Mouse (Mus musculus) forebrain, embryonic 14.5 days (tissue): ENCODE results near the gene Rho. TPM values are rescaled to one million over a fixed set of nuclear protein-coding genes. Genes with fewer than 3 reads are reported as not detected.
A peak's percentile ranks its signal among the peaks of the same experiment; 100 is the strongest.

ENCODE experiments used
- ATAC-seq: fragments of 200-750 bp; cut with Nextera tagmentation; 2 replicates; pipeline ENCODE4 v1.8.0; 2017; ENCODE audit warnings: mild to moderate bottlenecking, moderate library complexity
- DNase-seq: peaks from one replicate; pipeline ENCODE4 v3.0.0-alpha.2; 2015; ENCODE audit warnings: low spot score
- H3K27ac ChIP-seq: fragments of 300-500 bp; sonication (generic); 2 replicates; pipeline ENCODE4 v1.5.1; 2014; ENCODE audit warnings: low read depth, mild to moderate bottlenecking, control low read depth, low read length, moderate library complexity
- H3K27me3 ChIP-seq: fragments of 300-500 bp; sonication (generic); replicated peaks from 2 replicates; pipeline ENCODE4 v1.6.1; 2014; ENCODE audit warnings: low read length, control low read depth, mixed read lengths; ENCODE audit not compliant: control insufficient read depth, insufficient read depth
- H3K36me3 ChIP-seq: fragments of 300-500 bp; sonication (generic); 2 replicates; pipeline ENCODE4 v1.6.1; 2014; ENCODE audit warnings: low read length, control low read depth; ENCODE audit not compliant: control insufficient read depth, insufficient read depth
- H3K4me1 ChIP-seq: fragments of 300-500 bp; sonication (generic); 2 replicates; pipeline ENCODE4 v1.6.1; 2014; ENCODE audit warnings: antibody characterized with exemption, low read length, control low read depth; ENCODE audit not compliant: control insufficient read depth, insufficient read depth
- H3K4me2 ChIP-seq: fragments of 300-500 bp; sonication (generic); 2 replicates; pipeline ENCODE4 v1.6.1; 2014; ENCODE audit warnings: mild to moderate bottlenecking, control low read depth, low read length
- H3K4me3 ChIP-seq: fragments of 300-500 bp; sonication (generic); 2 replicates; pipeline ENCODE4 v1.5.1; 2014; ENCODE audit warnings: low read depth, low read length, control low read depth
- H3K9ac ChIP-seq: fragments of 300-500 bp; sonication (generic); 2 replicates; pipeline ENCODE4 v1.6.1; 2014; ENCODE audit warnings: mild to moderate bottlenecking, low read length, control low read depth, moderate library complexity
- H3K9me3 ChIP-seq: fragments of 300-500 bp; sonication (generic); replicated peaks from 2 replicates; pipeline ENCODE4 v1.6.1; 2016; ENCODE audit warnings: low read length, control low read depth, mixed read lengths; ENCODE audit not compliant: control insufficient read depth
- WGBS: fragments of 180-500 bp; shearing (Covaris S2); extraction: QIAGEN DNeasy Blood & Tissue Kit; methylation state at CpG from one replicate; pipeline ENCODE4 v1.1.7; 2014; 5-methylcytosine and 5-hydroxymethylcytosine counted together
- polyA plus RNA-seq: library from polyadenylated mRNA; unstranded; fragments of >200 nt; fragmentation: Nextera tagmentation; extraction: Ambion mirVana; gene quantifications from 2 replicates; pipeline ENCODE4 v1.2.1, GENCODE M21; 2014

The Rho gene
- polyA plus RNA-seq, 1 experiment from 2014 or later: 0.19 TPM

- Histone ChIP-seq H3K27ac (no peak overlapping the region), H3K36me3 (no peaks in the 10 kb centered on the region), H3K9ac (peak overlapping the region; percentile 25; the same call in 1 of the 2 replicates), H3K4me3 (no peak overlapping the region), H3K9me3 (no peaks in the 10 kb centered on the region), H3K27me3 (no peaks in the 10 kb centered on the region), H3K4me1 (peaks cover 2% of the 10 kb centered on the region; the same call in 1 of the 2 replicates), H3K4me2 (no peak overlapping the region)
- ATAC-seq (no peak), DNase-seq (no peak)
- WGBS: 77% methylated on average over 9 of the region's 9 CpGs
Observed at GRCm38 (mm10) chr6:115985622-115986021, 54.1 kb downstream of the Rho start.

GRCm38 (mm10) chr6:115986472-115987095, 55.0 kb downstream of the Rho start:
- 47% methylated on average over 12 of the region's 12 CpGs for WGBS
- ATAC-seq: no peak
- H3K4me2 ChIP-seq: no peak overlapping the region

GRCm38 (mm10) chr6:115987096-115987747, 55.7 kb downstream of the Rho start:
- no peak overlapping the region for H3K4me3 ChIP-seq
- H3K27ac ChIP-seq: no peak overlapping the region
- peaks cover 5% of the 10 kb centered on the region; the same call in 1 of the 2 replicates for H3K4me1 ChIP-seq
- WGBS: 52% methylated on average over 9 of the region's 9 CpGs
- H3K27me3 ChIP-seq: peaks cover 5% of the 10 kb centered on the region
- ATAC-seq (no peak), DNase-seq (no peak)
- no peaks in the 10 kb centered on the region for H3K36me3 ChIP-seq
- no peak overlapping the region for H3K9ac ChIP-seq
- H3K4me2 ChIP-seq: no peak overlapping the region
- no peaks in the 10 kb centered on the region for H3K9me3 ChIP-seq

More at GRCm38 (mm10) chr6:115986472-115987095, 55.0 kb downstream of the Rho start:
- Histone ChIP-seq H3K9me3 (no peaks in the 10 kb centered on the region), H3K9ac (0 out of 2 replicates have a peak overlapping the region, but pooled peaks have one; percentile 25), H3K4me1 (peaks cover 2% of the 10 kb centered on the region; the same call in 1 of the 2 replicates), H3K27ac (no peak overlapping the region), H3K36me3 (no peaks in the 10 kb centered on the region), H3K27me3 (no peaks in the 10 kb centered on the region), H3K4me3 (no peak overlapping the region)
- DNase-seq: no peak

GRCm38 (mm10) chr6:115989032-115989431, 57.5 kb downstream of the Rho start:
- no peaks in the 10 kb centered on the region for H3K9me3 ChIP-seq
- ATAC-seq (no peak), DNase-seq (no peak)
- peaks cover 22% of the 10 kb centered on the region for H3K27me3 ChIP-seq
- no peaks in the 10 kb centered on the region for H3K36me3 ChIP-seq
- no peak overlapping the region for H3K4me3 ChIP-seq
- WGBS: 84% methylated on average over 5 of the region's 5 CpGs
- H3K4me1 ChIP-seq: peaks cover 8% of the 10 kb centered on the region; the same call in 1 of the 2 replicates
- peak overlapping the region; percentile 18; the same call in 1 of the 2 replicates for H3K4me2 ChIP-seq
- H3K27ac ChIP-seq: no peak overlapping the region
- no peak overlapping the region for H3K9ac ChIP-seq

GRCm38 (mm10) chr6:115989607-115990006, 58.1 kb downstream of the Rho start:
- Histone ChIP-seq H3K4me1 (peaks cover 8% of the 10 kb centered on the region; the same call in 1 of the 2 replicates), H3K36me3 (no peaks in the 10 kb centered on the region), H3K9ac (peak overlapping the region; percentile 25; the same call in 1 of the 2 replicates), H3K27me3 (peaks cover 28% of the 10 kb centered on the region), H3K4me3 (no peak overlapping the region), H3K9me3 (no peaks in the 10 kb centered on the region), H3K4me2 (peak overlapping the region; percentile 18), H3K27ac (no peak overlapping the region)
- DNase-seq: no peak
- ATAC-seq: no peak
- WGBS: 68% methylated on average over 4 of the region's 4 CpGs

Other genes with a start within 250 kb of the Rho start
- gene Tmem40, start 169.3 kb upstream of the Rho start, polyA plus RNA-seq: 0.56 and 0.90 TPM in 2 replicates
- 14.4 and 17.1 TPM in 2 replicates for gene Cand2, start 157.2 kb upstream of the Rho start, polyA plus RNA-seq
- gene Rpl32, start 123.0 kb upstream of the Rho start, polyA plus RNA-seq: 1,359 and 1,743 TPM in 2 replicates
- 1.4 and 1.6 TPM in 2 replicates for gene Efcab12, start 93.3 kb upstream of the Rho start, polyA plus RNA-seq
- gene Mbd4, start 78.4 kb upstream of the Rho start, polyA plus RNA-seq: 9.3 and 11.3 TPM in 2 replicates
- 16.9 and 23.2 TPM in 2 replicates for gene Ift122, start 78.3 kb upstream of the Rho start, polyA plus RNA-seq
- not detected in 2 replicates for gene H1foo, start 13.2 kb downstream of the Rho start, polyA plus RNA-seq
- gene Plxnd1, start 63.3 kb downstream of the Rho start, polyA plus RNA-seq: 15.3 and 19.6 TPM in 2 replicates